Mouse (Mus musculus): ENCODE measurements around the gene Dock3. TPM values are rescaled to one million over a fixed set of nuclear protein-coding genes. Genes with fewer than 3 reads are reported as not detected.

Gene Dock3
- 0.93 and 1.9 TPM in 2 replicates for polyA plus RNA-seq (2015; fragmentation: Nextera tagmentation; extraction: Ambion mirVana)

DNA sequence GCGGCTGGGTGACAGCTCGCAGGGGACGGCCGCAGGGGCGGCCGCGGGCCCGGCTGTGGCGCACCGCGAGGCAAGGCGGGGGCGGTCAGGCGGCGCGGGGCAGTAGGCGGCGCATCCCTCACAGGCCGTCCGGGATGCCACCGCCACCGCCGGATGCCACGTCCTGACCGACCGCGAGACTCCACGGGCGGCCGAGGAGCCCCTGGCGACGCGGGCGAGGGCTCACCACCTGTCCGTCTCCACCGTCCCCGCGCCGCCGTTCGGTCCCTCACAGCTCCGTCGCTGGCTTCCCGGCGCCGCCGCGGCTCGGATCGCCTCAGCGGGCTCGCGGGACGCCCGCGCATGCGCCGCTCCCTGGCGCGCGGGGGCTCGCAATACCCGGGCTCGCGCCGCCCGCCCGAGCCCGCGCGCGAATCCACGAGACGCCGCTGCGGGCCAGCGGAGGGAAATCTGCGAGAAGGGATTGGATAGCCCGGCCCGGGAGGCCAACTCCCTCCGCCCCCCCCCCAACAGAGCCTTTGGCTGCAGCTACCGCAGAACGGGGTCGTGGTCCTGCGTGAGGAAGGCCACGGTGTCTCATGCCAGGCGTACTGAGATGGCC, at the start of gene Dock3:
TSS of gene Dock3 (minus strand) at position 371 of the 601 bp plus-strand sequence.
- TF ChIP-seq EP300 (optimal IDR thresholded peaks at IDR 0.05), result no peak
- no peak for TF ChIP-seq CTCF (IDR thresholded peaks at IDR 0.05; ENCODE audit: low read depth)
- Histone ChIP-seq H3K36me3 (ENCODE audit: control insufficient read depth, insufficient read depth, low read length) (no peaks in the 10 kb centered on the region), H3K4me3 (ENCODE audit: low read depth, low read length) (peak within 1 kb of the TSS; percentile 52), H3K4me2 (replicated peaks; ENCODE audit: low read depth) (peak within 1 kb of the TSS; percentile 80), H3K9ac (ENCODE audit: low read length) (peak within 1 kb of the TSS; percentile 18; the same call in 1 of the 2 replicates), H3K27me3 (ENCODE audit: control insufficient read depth, insufficient read depth, low read length) (peaks cover 26% of the 10 kb centered on the region), H3K4me1 (replicated peaks; ENCODE audit: control insufficient read depth, insufficient read depth) (0 out of 2 replicates have a peak, but pooled peaks cover 3% of the 10 kb centered on the region), H3K9me3 (ENCODE audit: control insufficient read depth, low read length) (no peaks in the 10 kb centered on the region), H3K27ac (replicated peaks) (no peak within 1 kb of the TSS)
- DNase-seq (ENCODE audit: low spot score) (peak; percentile 68), ATAC-seq (ENCODE audit: low FRiP score, low TSS enrichment) (peak; percentile 77)
- WGBS, result under 1% methylated on average over 71 of the region's 87 CpGs

DNA sequence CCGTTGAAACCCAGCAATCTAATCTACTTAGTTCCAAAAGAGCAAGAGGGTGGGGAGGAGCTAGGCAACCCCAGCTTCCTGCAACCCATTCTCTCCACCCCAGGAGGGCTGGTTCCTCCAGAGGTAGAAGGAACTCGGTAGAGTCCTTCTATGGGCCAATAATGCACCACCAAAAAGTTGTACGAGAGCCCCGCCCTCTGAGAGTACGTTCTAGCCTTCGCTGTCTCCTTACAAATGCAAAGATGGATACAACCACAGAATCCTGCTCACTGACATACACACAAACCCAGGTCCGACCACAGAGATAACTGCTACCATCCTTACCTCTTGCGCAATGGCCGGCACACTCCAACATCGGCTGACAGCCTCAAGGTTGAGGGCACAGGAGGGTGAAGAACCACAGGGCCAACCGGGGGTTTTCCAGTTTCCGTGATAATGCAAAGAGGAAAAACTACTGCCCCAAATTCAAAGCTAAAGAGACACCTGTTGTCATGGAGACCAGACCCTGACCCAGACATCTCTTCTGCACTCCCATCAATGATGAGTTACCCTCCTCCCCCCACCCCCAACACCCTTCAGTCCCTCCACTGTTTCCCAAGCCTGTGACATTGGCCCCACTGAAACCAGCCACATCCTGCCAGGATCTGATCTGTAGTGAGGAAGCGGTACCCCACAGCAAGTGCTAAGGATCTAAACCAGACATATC, 48.8 kb upstream of the Dock3 start:
- Histone ChIP-seq H3K9ac (ENCODE audit: low read length) (peak overlapping the region; percentile 31; the same call in 1 of the 2 replicates), H3K36me3 (ENCODE audit: control insufficient read depth, insufficient read depth, low read length) (no peaks in the 10 kb centered on the region), H3K4me2 (replicated peaks; ENCODE audit: low read depth) (peak overlapping the region; percentile 47), H3K27ac (replicated peaks) (peak overlapping the region; percentile 81), H3K9me3 (ENCODE audit: control insufficient read depth, low read length) (no peaks in the 10 kb centered on the region), H3K4me1 (replicated peaks; ENCODE audit: control insufficient read depth, insufficient read depth) (no peaks in the 10 kb centered on the region; the same call in 1 of the 2 replicates), H3K4me3 (ENCODE audit: low read depth, low read length) (peak overlapping the region; percentile 15), H3K27me3 (ENCODE audit: control insufficient read depth, insufficient read depth, low read length) (no peaks in the 10 kb centered on the region)
- TF ChIP-seq CTCF (IDR thresholded peaks at IDR 0.05; ENCODE audit: low read depth), result no peak
- TF ChIP-seq EP300 (optimal IDR thresholded peaks at IDR 0.05), result no peak
- ATAC-seq (ENCODE audit: low FRiP score, low TSS enrichment) (peak; percentile 44), DNase-seq (ENCODE audit: low spot score) (no peak)
- WGBS, result 44% methylated on average over 13 of the region's 13 CpGs

GRCm38 (mm10) chr9:107279378-107280321, 47.9 kb upstream of the Dock3 start:
- H3K4me1 ChIP-seq (replicated peaks; ENCODE audit: control insufficient read depth, insufficient read depth), result no peaks in the 10 kb centered on the region; the same call in 1 of the 2 replicates
- peak; percentile 53 for ATAC-seq (ENCODE audit: low FRiP score, low TSS enrichment)
- TF ChIP-seq EP300 (optimal IDR thresholded peaks at IDR 0.05), result no peak
- TF ChIP-seq CTCF (IDR thresholded peaks at IDR 0.05; ENCODE audit: low read depth), result peak; percentile 38
- H3K36me3 ChIP-seq (ENCODE audit: control insufficient read depth, insufficient read depth, low read length), result no peaks in the 10 kb centered on the region
- peak overlapping the region; percentile 81 for H3K27ac ChIP-seq (replicated peaks)
- peak overlapping the region; percentile 15 for H3K4me3 ChIP-seq (ENCODE audit: low read depth, low read length)
- no peaks in the 10 kb centered on the region for H3K9me3 ChIP-seq (ENCODE audit: control insufficient read depth, low read length)
- peak overlapping the region; percentile 31; the same call in 1 of the 2 replicates for H3K9ac ChIP-seq (ENCODE audit: low read length)
- no peaks in the 10 kb centered on the region for H3K27me3 ChIP-seq (ENCODE audit: control insufficient read depth, insufficient read depth, low read length)
- peak; percentile 45 for DNase-seq (ENCODE audit: low spot score)
- 23% methylated on average over 16 of the region's 16 CpGs for WGBS
- peak overlapping the region; percentile 47 for H3K4me2 ChIP-seq (replicated peaks; ENCODE audit: low read depth)

DNA sequence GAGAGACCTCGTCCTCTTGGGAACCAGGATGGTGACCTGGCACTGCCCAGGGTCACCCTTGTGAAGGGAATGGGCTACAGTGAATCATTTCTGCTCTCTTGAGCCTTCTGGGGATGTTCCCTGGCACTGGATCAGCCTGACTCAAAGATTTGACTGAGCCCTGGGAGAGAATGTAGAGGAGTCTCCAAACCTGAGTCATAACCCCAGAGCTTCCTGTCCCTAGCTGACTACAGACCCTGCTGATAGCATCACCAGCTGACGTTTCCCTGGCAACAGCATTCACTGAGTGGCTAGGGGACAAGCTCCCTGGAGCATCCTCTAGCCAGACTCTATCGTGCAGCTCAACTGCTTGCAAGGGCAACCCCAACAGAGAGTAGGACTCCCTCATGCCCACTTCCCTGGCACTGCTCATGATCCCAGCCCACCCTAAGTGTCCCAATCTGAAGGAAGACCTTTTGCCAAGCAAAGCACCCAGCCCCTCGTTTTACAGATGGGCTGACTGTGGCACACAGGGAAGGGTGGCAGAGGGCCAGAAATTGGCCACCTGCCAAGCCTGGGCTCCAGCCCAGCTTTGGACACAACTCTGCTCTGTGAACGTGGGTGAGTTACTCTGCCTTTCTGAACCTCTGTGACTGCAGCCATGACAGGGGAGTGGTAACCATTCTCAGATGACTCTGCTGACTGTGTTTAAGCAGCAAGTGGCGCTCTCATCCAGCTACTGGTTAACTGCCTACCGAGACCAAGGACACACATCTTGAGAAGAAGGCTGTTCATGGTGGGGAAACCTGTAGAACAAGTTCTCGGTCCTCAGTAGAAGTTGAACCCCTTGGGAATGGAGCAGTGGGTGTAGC, 47.0 kb upstream of the Dock3 start:
- Histone ChIP-seq H3K9me3 (ENCODE audit: control insufficient read depth, low read length) (no peaks in the 10 kb centered on the region), H3K4me3 (ENCODE audit: low read depth, low read length) (no peak overlapping the region), H3K4me1 (replicated peaks; ENCODE audit: control insufficient read depth, insufficient read depth) (no peaks in the 10 kb centered on the region; the same call in 1 of the 2 replicates), H3K4me2 (replicated peaks; ENCODE audit: low read depth) (0 out of 2 replicates have a peak overlapping the region, but pooled peaks have one; percentile 47), H3K9ac (ENCODE audit: low read length) (no peak overlapping the region), H3K36me3 (ENCODE audit: control insufficient read depth, insufficient read depth, low read length) (no peaks in the 10 kb centered on the region), H3K27ac (replicated peaks) (0 out of 2 replicates have a peak overlapping the region, but pooled peaks have one; percentile 20), H3K27me3 (ENCODE audit: control insufficient read depth, insufficient read depth, low read length) (no peaks in the 10 kb centered on the region)
- WGBS, result 51% methylated on average over 8 of the region's 8 CpGs
- TF ChIP-seq EP300 (optimal IDR thresholded peaks at IDR 0.05) (no peak), CTCF (IDR thresholded peaks at IDR 0.05; ENCODE audit: low read depth) (peak; percentile 60)
- ATAC-seq (ENCODE audit: low FRiP score, low TSS enrichment), result peak; percentile 70
- DNase-seq (ENCODE audit: low spot score), result peak; percentile 53

DNA sequence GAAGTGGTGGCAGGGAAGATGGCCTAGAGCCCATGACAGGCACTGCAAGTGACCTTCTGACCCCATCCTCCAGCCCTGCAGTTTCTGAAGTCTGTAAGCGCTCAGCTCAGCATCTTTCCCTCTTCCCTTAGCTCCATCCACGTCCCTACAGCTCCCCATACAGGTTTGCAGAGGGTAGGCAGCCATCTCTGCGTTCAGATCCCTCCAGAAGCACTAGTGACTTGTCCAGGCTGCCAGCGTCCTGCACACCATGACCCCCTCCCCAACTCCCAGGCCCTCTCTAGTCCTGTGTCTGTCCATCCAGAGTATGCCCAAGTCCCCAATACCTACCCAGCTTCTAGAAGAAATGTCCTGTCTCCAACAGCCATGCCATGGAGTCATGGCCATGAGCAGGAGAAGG, 46.4 kb upstream of the Dock3 start:
- ATAC-seq (ENCODE audit: low FRiP score, low TSS enrichment), result no peak
- Histone ChIP-seq H3K4me3 (ENCODE audit: low read depth, low read length) (no peak overlapping the region), H3K9ac (ENCODE audit: low read length) (no peak overlapping the region), H3K4me2 (replicated peaks; ENCODE audit: low read depth) (no peak overlapping the region), H3K9me3 (ENCODE audit: control insufficient read depth, low read length) (no peaks in the 10 kb centered on the region), H3K36me3 (ENCODE audit: control insufficient read depth, insufficient read depth, low read length) (no peaks in the 10 kb centered on the region), H3K27ac (replicated peaks) (no peak overlapping the region), H3K27me3 (ENCODE audit: control insufficient read depth, insufficient read depth, low read length) (no peaks in the 10 kb centered on the region), H3K4me1 (replicated peaks; ENCODE audit: control insufficient read depth, insufficient read depth) (no peaks in the 10 kb centered on the region; the same call in 1 of the 2 replicates)
- WGBS, result 71% methylated on average over 4 of the region's 4 CpGs
- TF ChIP-seq CTCF (IDR thresholded peaks at IDR 0.05; ENCODE audit: low read depth) (peak; percentile 37), EP300 (optimal IDR thresholded peaks at IDR 0.05) (no peak)
- no peak for DNase-seq (ENCODE audit: low spot score)
